7 mouse cellular contexts compared by ENCODE assay signal in genomic region chr9:62349250-62349649, GRCm38 (mm10). TPM values are rescaled to one million over a fixed set of nuclear protein-coding genes. Genes with fewer than 3 reads are reported as not detected.
DNase-seq lines count a peak whose midpoint lies in the region; ATAC-seq and TF ChIP-seq lines count a peak whose summit lies in the region.

No protein-coding gene starts in this region.

- H3K4me1 ChIP-seq in kidney, embryonic 14.5 days (ENCODE audit: control insufficient read depth, insufficient read depth, low read length) = peaks cover 46% of the 10 kb centered on the region
- peaks cover 88% of the 10 kb centered on the region for H3K4me1 ChIP-seq in E14TG2a.4 (replicated peaks; ENCODE audit: low read depth, low read length)
- H3K4me1 ChIP-seq in hindbrain, embryonic 16.5 days (ENCODE audit: control insufficient read depth, insufficient read depth, low read depth, low read length) = peaks cover 39% of the 10 kb centered on the region

- no peak for TF ChIP-seq CTCF in E14TG2a.4 (conservative IDR thresholded peaks at IDR 0.05; ENCODE audit: low read length)

- no peak for ATAC-seq in kidney, embryonic 14.5 days (ENCODE audit: low FRiP score, low TSS enrichment)
- no peak for ATAC-seq in hindbrain, embryonic 16.5 days

- H3K4me3 ChIP-seq in kidney, embryonic 14.5 days (ENCODE audit: low read length) = no peak overlapping the region
- peak overlapping the region; percentile 88 for H3K4me3 ChIP-seq in E14TG2a.4 (replicated peaks; ENCODE audit: low read length)
- no peak overlapping the region for H3K4me3 ChIP-seq in hindbrain, embryonic 16.5 days (ENCODE audit: low read length)

- H3K27me3 ChIP-seq in kidney, embryonic 14.5 days (ENCODE audit: control insufficient read depth, insufficient read depth, low read length) = no peaks in the 10 kb centered on the region
- H3K27me3 ChIP-seq in E14TG2a.4 (ENCODE audit: insufficient read depth, low read length) = no peaks in the 10 kb centered on the region
- no peaks in the 10 kb centered on the region for H3K27me3 ChIP-seq in hindbrain, embryonic 16.5 days (replicated peaks; ENCODE audit: control insufficient read depth, insufficient read depth, low read length)

- H3K27ac ChIP-seq in kidney, embryonic 14.5 days (ENCODE audit: low read depth, low read length) = no peak overlapping the region
- peak overlapping the region; percentile 12; the same call in 1 of the 2 replicates for H3K27ac ChIP-seq in hindbrain, embryonic 16.5 days (ENCODE audit: low read depth, low read length)

- 70% methylated on average over 15 of the region's 15 CpGs for WGBS in kidney, embryonic 14.5 days
- 44% methylated on average over 15 of the region's 15 CpGs for WGBS in hindbrain, embryonic 16.5 days

- peak; percentile 13 for DNase-seq in kidney, adult 9 months
- peak; percentile 60 for DNase-seq in brain, adult 2 months (ENCODE audit: low read depth, low spot score)
- no peak for DNase-seq in urinary bladder, postnatal 36 days (ENCODE audit: low spot score in 2 of 2)
- DNase-seq in frontal cortex, postnatal 10 days (ENCODE audit: low spot score in 2 of 2) = no peak

- no peak overlapping the region for H3K9ac ChIP-seq in kidney, embryonic 14.5 days (ENCODE audit: low read depth, low read length)
- peak overlapping the region; percentile 13; the same call in 1 of the 2 replicates for H3K9ac ChIP-seq in hindbrain, embryonic 16.5 days (ENCODE audit: low read depth, low read length)

- H3K9me3 ChIP-seq in kidney, embryonic 14.5 days (ENCODE audit: control insufficient read depth, low read length) = no peaks in the 10 kb centered on the region
- no peaks in the 10 kb centered on the region for H3K9me3 ChIP-seq in E14TG2a.4 (ENCODE audit: low read length)
- no peaks in the 10 kb centered on the region for H3K9me3 ChIP-seq in hindbrain, embryonic 16.5 days (ENCODE audit: control insufficient read depth, low read length)

- no peaks in the 10 kb centered on the region; the same call in 1 of the 2 replicates for H3K36me3 ChIP-seq in kidney, embryonic 14.5 days (ENCODE audit: control insufficient read depth, insufficient read depth, low read length)
- peaks cover 66% of the 10 kb centered on the region for H3K36me3 ChIP-seq in E14TG2a.4 (ENCODE audit: insufficient read depth, low read length)
- no peaks in the 10 kb centered on the region for H3K36me3 ChIP-seq in hindbrain, embryonic 16.5 days (ENCODE audit: control insufficient read depth, insufficient read depth, low read length)

- H3K4me2 ChIP-seq in kidney, embryonic 14.5 days (replicated peaks; ENCODE audit: low read depth, low read length) = no peak overlapping the region
- no peak overlapping the region for H3K4me2 ChIP-seq in hindbrain, embryonic 16.5 days (ENCODE audit: low read length)

RNA-seq across cellular contexts. Expression of gene Anp32a, which starts 8.2 kb away (rescaled TPM):
- 155 and 214 TPM in 2 replicates for polyA plus RNA-seq in kidney, embryonic 14.5 days (2014; fragmentation: Nextera tagmentation; extraction: Ambion mirVana)
- 115 and 156 TPM in 2 replicates for polyA plus RNA-seq in hindbrain, embryonic 16.5 days (2015; fragmentation: Nextera tagmentation; extraction: Ambion mirVana)

Comparison
In these comparisons a context has a peak if more than half of its experiments do, and no peak if none do; other contexts are left out.
1. DNase-seq: peak in kidney, adult 9 months (single experiment) and brain, adult 2 months (single experiment); none in urinary bladder, postnatal 36 days (0 of 2) and frontal cortex, postnatal 10 days (0 of 2).